Mouse (Mus musculus) hindbrain, postnatal 0 days (tissue): ENCODE data around the gene Hoxb4. TPM values are rescaled to one million over a fixed set of nuclear protein-coding genes. Genes with fewer than 3 reads are reported as not detected.

Experiments used
- ATAC-seq: fragments of 200-750 bp; cut with Nextera tagmentation; 2 replicates; pipeline ENCODE4 v1.8.0; 2017; ENCODE audit warnings: mild to moderate bottlenecking, moderate TSS enrichment, moderate library complexity
- DNase-seq: peaks from one replicate; pipeline ENCODE4 v3.0.0-alpha.2; 2015; ENCODE audit warnings: low spot score
- H3K27ac ChIP-seq: fragments of 300-500 bp; sonication (generic); 2 replicates; pipeline ENCODE4 v1.5.1; 2014; ENCODE audit warnings: mild to moderate bottlenecking
- H3K27me3 ChIP-seq: fragments of 300-500 bp; sonication (generic); 2 replicates; pipeline ENCODE4 v1.6.1; 2014; ENCODE audit warnings: low read length, mixed read lengths; ENCODE audit not compliant: insufficient read depth
- H3K36me3 ChIP-seq: fragments of 300-500 bp; sonication (generic); 2 replicates; pipeline ENCODE4 v1.6.1; 2014; ENCODE audit warnings: low read length, mixed read lengths; ENCODE audit not compliant: insufficient read depth
- H3K4me1 ChIP-seq: fragments of 300-500 bp; sonication (generic); 2 replicates; pipeline ENCODE4 v1.6.1; 2014; ENCODE audit warnings: antibody characterized with exemption, low read length, mixed read lengths; ENCODE audit not compliant: insufficient read depth
- H3K4me2 ChIP-seq: fragments of 300-500 bp; sonication (generic); 2 replicates; pipeline ENCODE4 v1.6.1; 2014; ENCODE audit warnings: low read depth, mild to moderate bottlenecking, low read length, moderate library complexity, mixed read lengths
- H3K4me3 ChIP-seq: fragments of 300-500 bp; sonication (generic); 2 replicates; pipeline ENCODE4 v1.5.1; 2014; ENCODE audit warnings: low read length
- H3K9ac ChIP-seq: fragments of 300-500 bp; sonication (generic); replicated peaks from 2 replicates; pipeline ENCODE4 v1.6.1; 2014; ENCODE audit warnings: mild to moderate bottlenecking, low read length, moderate library complexity, mixed read lengths
- H3K9me3 ChIP-seq: fragments of 300-500 bp; sonication (generic); 2 replicates; pipeline ENCODE4 v1.6.1; 2016; ENCODE audit warnings: low read length, mixed read lengths
- CTCF ChIP-seq: IDR thresholded peaks from 2 replicates; pipeline ENCODE4 v1.5.1; 2016; ENCODE audit warnings: antibody characterized with exemption, control low read depth, low read depth
- WGBS: fragments of 180-500 bp; shearing (Covaris S2); extraction: QIAGEN DNeasy Blood & Tissue Kit; methylation state at CpG from one replicate; pipeline ENCODE4 v1.1.7; 2014; 5-methylcytosine and 5-hydroxymethylcytosine counted together
- polyA plus RNA-seq: library from polyadenylated mRNA; unstranded; fragments of >200 nt; fragmentation: Nextera tagmentation; extraction: Ambion mirVana; gene quantifications from 2 replicates; pipeline ENCODE4 v1.2.1, GENCODE M21; 2015
- total RNA-seq: library from RNA; depleted of rRNA; stranded (reverse); fragments of >200 nt; gene quantifications from 2 replicates; pipeline ENCODE4 v1.2.3, GENCODE M21; 2014

Gene Hoxb4
- total and polyA plus RNA-seq, 2 experiments from 2014 or later, result 2.4 to 8.6 TPM

- DNase-seq, result peak; percentile 47
- ATAC-seq, result no peak
- Histone ChIP-seq H3K4me1 (no peaks in the 10 kb centered on the region), H3K36me3 (no peaks in the 10 kb centered on the region), H3K4me2 (peak overlapping the region; percentile 24), H3K4me3 (no peak overlapping the region), H3K9me3 (no peaks in the 10 kb centered on the region), H3K27me3 (peaks cover 61% of the 10 kb centered on the region), H3K9ac (0 out of 2 replicates have a peak overlapping the region, but pooled peaks have one; percentile 28), H3K27ac (peak overlapping the region; percentile 91)
- TF ChIP-seq CTCF, result no peak
- WGBS, result 4% methylated on average over 14 of the region's 14 CpGs
Measured at GRCm38 (mm10) chr11:96349491-96350340, 31.6 kb downstream of the Hoxb4 start.

- Histone ChIP-seq H3K4me1 (no peaks in the 10 kb centered on the region), H3K27ac (peak within 1 kb of the TSS; percentile 91), H3K4me3 (peak within 1 kb of the TSS; percentile 50; the same call in 1 of the 2 replicates), H3K9ac (peak within 1 kb of the TSS; percentile 30), H3K9me3 (no peaks in the 10 kb centered on the region), H3K27me3 (peaks cover 65% of the 10 kb centered on the region), H3K4me2 (peak within 1 kb of the TSS; percentile 59), H3K36me3 (no peaks in the 10 kb centered on the region)
- TF ChIP-seq CTCF, result no peak
- ATAC-seq (no peak), DNase-seq (no peak)
- WGBS, result 9% methylated on average over 2 of the region's 2 CpGs
Measured at GRCm38 (mm10) chr11:96350341-96350624, 32.2 kb downstream of the Hoxb4 start, which contains the start of gene Hoxb2. Hoxb2 (plus strand) TSS chr11:96350525.

DNA sequence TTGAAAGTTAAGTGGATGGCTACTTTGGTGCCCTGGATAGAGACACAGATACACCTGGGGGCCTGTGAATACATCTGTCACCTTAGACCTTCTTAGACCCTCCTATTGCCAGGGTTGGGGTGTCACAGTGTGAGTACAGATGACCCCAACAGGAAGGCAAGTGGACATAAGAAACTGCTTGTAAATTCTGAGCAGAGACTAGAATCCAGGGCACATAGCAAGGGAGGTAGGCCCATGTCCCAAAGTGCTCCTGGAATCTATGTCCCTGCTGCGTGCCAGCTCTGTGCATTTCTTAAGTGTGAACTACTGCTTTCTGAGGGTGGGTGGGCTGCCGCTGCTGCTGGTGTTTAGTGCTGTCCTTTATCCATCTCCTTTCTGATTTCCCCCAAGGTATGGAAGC is 32.7 kb downstream of the Hoxb4 start:
- H3K9ac ChIP-seq, result peak overlapping the region; percentile 30; the same call in 1 of the 2 replicates
- no peak for TF ChIP-seq CTCF
- DNase-seq (no peak), ATAC-seq (no peak)
- H3K36me3 ChIP-seq, result no peaks in the 10 kb centered on the region
- WGBS, result 23% methylated on average over 2 of the region's 2 CpGs
- no peak overlapping the region for H3K4me3 ChIP-seq
- H3K4me2 ChIP-seq, result peak overlapping the region; percentile 59
- H3K9me3 ChIP-seq, result no peaks in the 10 kb centered on the region
- H3K27me3 ChIP-seq, result peaks cover 65% of the 10 kb centered on the region
- H3K27ac ChIP-seq, result peak overlapping the region; percentile 91
- H3K4me1 ChIP-seq, result no peaks in the 10 kb centered on the region

- WGBS, result 3% methylated on average over 11 of the region's 11 CpGs
- Histone ChIP-seq H3K4me1 (no peaks in the 10 kb centered on the region), H3K27me3 (peaks cover 65% of the 10 kb centered on the region), H3K36me3 (no peaks in the 10 kb centered on the region), H3K9ac (peak overlapping the region; percentile 75), H3K4me2 (peak overlapping the region; percentile 59), H3K27ac (peak overlapping the region; percentile 91), H3K9me3 (no peaks in the 10 kb centered on the region), H3K4me3 (peak overlapping the region; percentile 50)
- DNase-seq (peak; percentile 79), ATAC-seq (peak; percentile 55; the same call in 1 of the 2 replicates)
- no peak for TF ChIP-seq CTCF
Measured at GRCm38 (mm10) chr11:96351312-96351711, 33.2 kb downstream of the Hoxb4 start.

DNA sequence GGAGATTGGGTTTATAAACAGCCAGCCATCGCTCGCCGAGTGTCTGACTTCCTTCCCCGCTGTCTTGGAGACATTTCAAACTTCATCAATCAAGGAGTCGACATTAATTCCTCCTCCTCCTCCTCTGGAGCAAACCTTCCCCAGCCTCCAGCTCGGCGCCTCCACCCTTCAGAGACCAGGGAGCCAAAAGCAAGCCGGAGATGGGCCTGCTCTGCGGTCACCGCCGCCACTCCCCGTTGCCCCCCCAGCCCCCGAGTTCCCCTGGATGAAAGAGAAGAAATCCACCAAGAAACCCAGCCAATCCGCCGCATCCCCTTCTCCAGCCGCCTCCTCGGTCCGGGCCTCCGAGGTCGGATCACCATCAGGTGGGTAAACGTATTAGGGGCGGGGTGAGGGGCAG is 33.8 kb downstream of the Hoxb4 start:
- no peak for TF ChIP-seq CTCF
- peaks cover 65% of the 10 kb centered on the region for H3K27me3 ChIP-seq
- no peaks in the 10 kb centered on the region for H3K36me3 ChIP-seq
- ATAC-seq (no peak; the same call in 1 of the 2 replicates), DNase-seq (peak; percentile 76)
- peak overlapping the region; percentile 75 for H3K9ac ChIP-seq
- WGBS, result 1% methylated on average over 22 of the region's 22 CpGs
- H3K9me3 ChIP-seq, result no peaks in the 10 kb centered on the region
- H3K27ac ChIP-seq, result peak overlapping the region; percentile 91
- H3K4me3 ChIP-seq, result peak overlapping the region; percentile 50
- H3K4me2 ChIP-seq, result peak overlapping the region; percentile 59
- H3K4me1 ChIP-seq, result no peaks in the 10 kb centered on the region

- ATAC-seq, result no peak
Measured at GRCm38 (mm10) chr11:96352691-96353521, 34.8 kb downstream of the Hoxb4 start.

More at GRCm38 (mm10) chr11:96352691-96353521, 34.8 kb downstream of the Hoxb4 start:
- Histone ChIP-seq H3K4me3 (peak overlapping the region; percentile 50), H3K36me3 (no peaks in the 10 kb centered on the region), H3K4me1 (no peaks in the 10 kb centered on the region), H3K4me2 (peak overlapping the region; percentile 59), H3K27me3 (peaks cover 65% of the 10 kb centered on the region), H3K27ac (peak overlapping the region; percentile 91), H3K9me3 (no peaks in the 10 kb centered on the region), H3K9ac (peak overlapping the region; percentile 75)
- DNase-seq, result peak; percentile 55
- TF ChIP-seq CTCF, result no peak
- under 1% methylated on average over 75 of the region's 75 CpGs for WGBS
